Mouse (Mus musculus) bone marrow macrophage, adult 2 months (primary cell): ENCODE data around the gene Nomo1.

ENCODE experiments used
- CTCF ChIP-seq: IDR thresholded peaks from 2 replicates; pipeline ENCODE4 v1.5.1; 2012; ENCODE audit warnings: low read depth, mild to moderate bottlenecking, low read length, moderate library complexity
- POLR2A ChIP-seq: IDR thresholded peaks from 2 replicates; pipeline ENCODE4 v1.6.1; 2012; ENCODE audit warnings: mild to moderate bottlenecking, low read depth, low read length, borderline replicate concordance

GRCm38 (mm10) chr7:46034991-46035390, 1.5 kb downstream of the Nomo1 start:
- no peak for TF ChIP-seq POLR2A
- TF ChIP-seq CTCF: no peak
